ENCODE assay signal across 12 mouse cellular contexts in genomic region chr2:77897988-77898387, GRCm38 (mm10).
"Had no signal": no experiment of that assay in that cellular context is flagged by ENCODE, and none has a peak within 500 bp of the region (broad histone marks: within the 10 kb centered on the region; RNA-seq: fewer than 3 reads in every experiment).

No protein-coding gene starts in this region.

- ATAC-seq: midbrain, embryonic 16.5 days had no signal

- DNase-seq: lung, adult 18-20 months; lung, embryonic 14.5 days; lung, postnatal 4 days; midbrain, embryonic 14.5 days; retina, postnatal 1 day; right cerebral cortex, adult 18-20 months; right cerebral cortex, postnatal 25 days; spleen, adult 18-20 months; thymus, adult 18-20 months; thymus, postnatal 25 days; thymus, postnatal 4 days had no signal
